Mouse (Mus musculus): ENCODE results near the gene Il5.

DNA sequence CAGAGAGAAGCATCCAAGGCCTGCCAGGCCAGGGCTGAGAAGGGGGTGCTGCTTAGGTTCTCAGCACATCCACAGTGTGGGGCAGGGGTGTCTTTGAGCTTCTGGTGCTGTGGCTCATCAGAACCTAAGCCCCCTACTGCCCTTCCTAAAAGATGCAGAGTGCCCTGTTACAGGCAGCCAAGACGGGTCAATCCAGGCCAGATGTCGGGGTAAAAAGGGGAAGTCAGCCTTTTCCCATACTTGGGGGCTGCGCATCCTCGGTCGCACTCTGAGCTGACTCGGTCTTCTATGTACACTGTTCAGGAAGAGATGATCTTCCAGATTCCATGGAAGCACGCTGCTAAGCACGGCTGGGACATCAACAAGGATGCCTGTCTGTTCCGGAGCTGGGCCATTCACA is 51.9 kb downstream of the Il5 start:
- TF ChIP-seq CTCF (IDR thresholded peaks at IDR 0.05; ENCODE audit: control insufficient read depth, insufficient read depth, insufficient read length) (no peak), FOSL1 (IDR thresholded peaks at IDR 0.05; ENCODE audit: insufficient read depth, low read length, poor library complexity, severe bottlenecking) (no peak), USF1 (IDR thresholded peaks at IDR 0.05; ENCODE audit: low read depth) (no peak), MYOD1 (IDR thresholded peaks at IDR 0.05; ENCODE audit: control insufficient read depth, insufficient read length, low read depth) (no peak)

Measured in C2C12 (cell line).